Mouse (Mus musculus): ENCODE results near the gene 6030468B19Rik.

DNA sequence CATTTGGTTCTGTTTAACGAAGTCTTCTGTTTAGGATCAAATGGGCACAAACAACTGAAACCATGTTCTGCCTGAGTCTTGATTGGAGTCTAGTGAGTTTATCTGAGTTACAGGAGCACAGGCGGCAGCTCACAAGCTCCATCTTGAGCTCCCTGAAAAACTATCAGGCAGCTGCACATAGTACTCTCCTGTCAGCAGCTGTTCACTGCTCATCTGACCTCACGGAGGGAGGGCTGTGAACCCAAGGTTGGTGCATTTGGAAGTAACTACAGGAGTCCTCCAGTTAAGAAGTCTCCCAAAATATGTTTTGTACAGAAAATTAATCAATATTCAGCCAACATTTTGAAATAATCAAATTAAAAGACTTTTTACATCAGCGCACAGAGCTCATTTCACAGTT lies 48.8 kb upstream of the 6030468B19Rik start:
- TF ChIP-seq POLR2A (IDR thresholded peaks at IDR 0.05; ENCODE audit: insufficient read length, low read depth) (no peak), MYOD1 (IDR thresholded peaks at IDR 0.05; ENCODE audit: control insufficient read depth in 1 of 3, insufficient read length in 2 of 3, low read depth in 2 of 3) (peak in 2 of 3 experiments; percentile 69 to 71), TCF12 (IDR thresholded peaks at IDR 0.05; ENCODE audit: insufficient read depth, poor library complexity, severe bottlenecking) (no peak), MAX (IDR thresholded peaks at IDR 0.05; ENCODE audit: low read depth) (no peak), E2F4 (IDR thresholded peaks at IDR 0.05; ENCODE audit: insufficient read depth) (no peak), CEBPB (IDR thresholded peaks at IDR 0.05; ENCODE audit: insufficient read depth, poor library complexity, severe bottlenecking) (no peak), USF1 (IDR thresholded peaks at IDR 0.05; ENCODE audit: low read depth) (no peak), REST (IDR thresholded peaks at IDR 0.05; ENCODE audit: insufficient read depth, insufficient read length) (no peak), POLR2AphosphoS2 (IDR thresholded peaks at IDR 0.05; ENCODE audit: insufficient read length, low read depth) (no peak)
